Mouse (Mus musculus): ENCODE data around the gene Wwox.

DNA sequence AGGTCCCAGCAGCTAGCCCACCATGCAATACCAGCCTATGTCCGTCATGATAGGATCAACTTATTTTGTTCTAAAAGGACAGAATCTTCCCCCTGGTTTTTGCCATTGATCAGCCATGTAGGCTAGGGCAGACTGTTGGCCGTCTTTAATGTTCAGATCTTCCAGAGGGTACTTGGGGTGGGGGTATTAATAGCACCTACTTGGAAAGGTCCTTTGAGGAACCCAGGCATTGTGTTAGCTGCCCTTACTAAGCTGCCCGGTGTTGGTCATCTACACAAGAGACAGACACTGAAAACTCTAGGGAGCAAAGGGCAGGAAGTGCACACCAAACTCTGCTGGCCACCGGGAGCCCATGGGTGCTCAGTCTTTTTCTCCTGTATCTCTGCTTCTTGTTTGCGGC is 838.8 kb downstream of the Wwox start:
- TF ChIP-seq CTCF (IDR thresholded peaks at IDR 0.05; ENCODE audit: control insufficient read depth, insufficient read depth, insufficient replicate concordance, low read depth, low read length) (no peak), POLR2A (IDR thresholded peaks at IDR 0.05; ENCODE audit: control insufficient read depth, low read depth, low read length) (no peak)
